Mouse (Mus musculus) central nervous system, embryonic 18 days (tissue): ENCODE measurements around the gene Pf4. TPM values are rescaled to one million over a fixed set of nuclear protein-coding genes. Genes with fewer than 3 reads are reported as not detected.

Source experiments
- polyA plus RNA-seq: library from polyadenylated mRNA; depleted of rRNA; stranded (reverse); fragments of >200 nt; gene quantifications from 2 replicates; pipeline ENCODE4 v1.2.3, GENCODE M21; 2012; rRNA removed

Pf4 gene
- 23.0 and 28.2 TPM in 2 replicates for polyA plus RNA-seq

GRCm38 (mm10) chr5:90771880-90772653 is at the start of gene Pf4:
Gene Pf4 (plus strand): TSS chr5:90772435.

GRCm38 (mm10) chr5:90759077-90760065 is 12.9 kb upstream of the Pf4 start, which contains the start of gene Cxcl5:
Gene Cxcl5 (plus strand): TSS chr5:90759360.

GRCm38 (mm10) chr5:90768218-90768617 is 4.0 kb upstream of the Pf4 start, which contains the start of gene Ppbp:
Gene Ppbp (plus strand): TSS chr5:90768518.

GRCm38 (mm10) chr5:90785659-90786588 is 13.7 kb downstream of the Pf4 start, which contains the start of gene Cxcl3:
Gene Cxcl3 (plus strand): TSS chr5:90786103.

GRCm38 (mm10) chr5:90794195-90794625 is 22.0 kb downstream of the Pf4 start, which contains the start of gene Cxcl15:
Gene Cxcl15 (plus strand): TSS chr5:90794534.

Other genes starting within 250 kb of the Pf4 start
- gene 5830473C10Rik, start 211.3 kb upstream of the Pf4 start, polyA plus RNA-seq, result 0.17 and 0.18 TPM in 2 replicates
- gene Rassf6, start 131.8 kb upstream of the Pf4 start, polyA plus RNA-seq, result 0.93 and 1.3 TPM in 2 replicates
- 0.17 and 2.2 TPM in 2 replicates for gene Cxcl5, start 13.1 kb upstream of the Pf4 start, polyA plus RNA-seq
- gene Ppbp, start 3.9 kb upstream of the Pf4 start, polyA plus RNA-seq, result 0.48 and 229 TPM in 2 replicates
- gene Cxcl3, start 13.7 kb downstream of the Pf4 start, polyA plus RNA-seq, result 0.21 and 2.6 TPM in 2 replicates
- gene Cxcl15, start 22.1 kb downstream of the Pf4 start, polyA plus RNA-seq, result not detected in 2 replicates
- gene Cxcl1, start 118.8 kb downstream of the Pf4 start, polyA plus RNA-seq, result 0.45 and 4.8 TPM in 2 replicates
- 0.19 TPM in 1 of 2 replicates, not detected in the other for gene Cxcl2, start 131.4 kb downstream of the Pf4 start, polyA plus RNA-seq
- 47.8 and 48.2 TPM in 2 replicates for gene Mthfd2l, start 158.7 kb downstream of the Pf4 start, polyA plus RNA-seq